Mouse (Mus musculus) c-Kit-negative CD71-positive TER-119-positive erythroid progenitor cells, embryonic 14.5 days (primary cell): Measurements from ENCODE around the gene Sox5.

Source experiments
- DNase-seq: peaks from one replicate; pipeline ENCODE4 v3.0.0-alpha.2; 2013; ENCODE audit warnings: low read depth, low spot score

Gene Sox5

GRCm38 (mm10) chr6:143958372-143958771 lies 823.4 kb downstream of the Sox5 start:
- no peak for DNase-seq

GRCm38 (mm10) chr6:143957063-143957462 lies 824.7 kb downstream of the Sox5 start:
- DNase-seq = no peak

GRCm38 (mm10) chr6:143948553-143949308 lies 833.0 kb downstream of the Sox5 start:
- no peak for DNase-seq

GRCm38 (mm10) chr6:143948071-143948470 lies 833.7 kb downstream of the Sox5 start:
- DNase-seq = no peak

- DNase-seq = no peak
These were observed 838.7 kb downstream of the Sox5 start for GRCm38 (mm10) chr6:143943126-143943525.

- DNase-seq = no peak
These were observed 840.4 kb downstream of the Sox5 start for GRCm38 (mm10) chr6:143941291-143941785.

GRCm38 (mm10) chr6:143923146-143923545 lies 858.6 kb downstream of the Sox5 start:
- no peak for DNase-seq

- no peak for DNase-seq
These were observed 863.3 kb downstream of the Sox5 start for GRCm38 (mm10) chr6:143918405-143918947.

- DNase-seq = no peak
These were observed 865.5 kb downstream of the Sox5 start for GRCm38 (mm10) chr6:143916152-143916735.

GRCm38 (mm10) chr6:143915686-143916085 lies 866.1 kb downstream of the Sox5 start:
- DNase-seq = no peak

GRCm38 (mm10) chr6:143912316-143912715 lies 869.5 kb downstream of the Sox5 start:
- no peak for DNase-seq

GRCm38 (mm10) chr6:143904693-143905031 lies 877.1 kb downstream of the Sox5 start:
- no peak for DNase-seq

- no peak for DNase-seq
These were observed 877.6 kb downstream of the Sox5 start for GRCm38 (mm10) chr6:143903981-143904692.

GRCm38 (mm10) chr6:143900871-143901270 lies 880.9 kb downstream of the Sox5 start:
- DNase-seq = no peak

- DNase-seq = no peak
These were observed 886.7 kb downstream of the Sox5 start for GRCm38 (mm10) chr6:143895092-143895491.

- no peak for DNase-seq
These were observed 888.9 kb downstream of the Sox5 start for GRCm38 (mm10) chr6:143892869-143893268.

GRCm38 (mm10) chr6:143888556-143888955 lies 893.2 kb downstream of the Sox5 start:
- no peak for DNase-seq

- no peak for DNase-seq
These were observed 903.3 kb downstream of the Sox5 start for GRCm38 (mm10) chr6:143878525-143878924.

GRCm38 (mm10) chr6:143868790-143869189 lies 913.0 kb downstream of the Sox5 start:
- DNase-seq = no peak

- no peak for DNase-seq
These were observed 913.6 kb downstream of the Sox5 start for GRCm38 (mm10) chr6:143868155-143868685.

GRCm38 (mm10) chr6:143867029-143867428 lies 914.7 kb downstream of the Sox5 start:
- no peak for DNase-seq

- DNase-seq = no peak
These were observed 915.2 kb downstream of the Sox5 start for GRCm38 (mm10) chr6:143866566-143866965.
